Mouse (Mus musculus): Measurements from ENCODE around the gene Map3k5. TPM values are rescaled to one million over a fixed set of nuclear protein-coding genes. Genes with fewer than 3 reads are reported as not detected.

Gene Map3k5
- total and polyA plus RNA-seq, 3 experiments: 15.8 to 31.0 (median 27.6) TPM

- dilution Hi-C loops (cut with MboI; ENCODE audit: extremely low pct_ligation_motif_present, extremely low pct_unique_long_range_greater_than_20kb, low sequenced_read_pairs) (no loop called here), in situ Hi-C loops (cut with MboI; ENCODE audit: low pct_ligation_motif_present, low pct_unique_long_range_greater_than_20kb, low sequenced_read_pairs) (no loop called here)
- no peaks in the 10 kb centered on the region for H3K9me3 ChIP-seq (replicated peaks; ENCODE audit: low read length)
- no peaks in the 10 kb centered on the region for H3K79me2 ChIP-seq (replicated peaks; ENCODE audit: control insufficient read depth, extremely low read depth, insufficient read depth, poor library complexity, severe bottlenecking)
- no peak overlapping the region for H3K4me2 ChIP-seq (ENCODE audit: insufficient read depth, low read depth, poor library complexity, severe bottlenecking)
- DNase-seq (ENCODE audit: extremely low read depth): no peak
- no peak overlapping the region for H3K9ac ChIP-seq (ENCODE audit: insufficient read depth, low read depth)
- H3K36me3 ChIP-seq (replicated peaks in 1 of 2; ENCODE audit: control insufficient read depth in 1 of 2, insufficient read depth in 1 of 2, low read length in 1 of 2): no peaks in the 10 kb centered on the region
- H3K4me1 ChIP-seq (ENCODE audit: control insufficient read depth in 1 of 2, insufficient read depth in 2 of 2): peaks cover 0 to 9% of the 10 kb centered on the region in 2 experiments; a peak in 2 of 4 replicates
- TF ChIP-seq BHLHE40 (IDR thresholded peaks at IDR 0.05; ENCODE audit: low read depth, low read length): no peak
- no peak for TF ChIP-seq ZKSCAN1 (IDR thresholded peaks at IDR 0.05; ENCODE audit: borderline replicate concordance, low read depth, low read length)
- TF ChIP-seq USF2 (conservative IDR thresholded peaks at IDR 0.05; ENCODE audit: low read depth, low read length): no peak
- TF ChIP-seq GABPA (IDR thresholded peaks at IDR 0.05; ENCODE audit: insufficient replicate concordance, low read depth, low read length): no peak
- no peak overlapping the region for H3K4me3 ChIP-seq (replicated peaks in 1 of 3; ENCODE audit: low read depth in 2 of 3, low read length in 2 of 3, poor library complexity in 1 of 3)
- H3K27me3 ChIP-seq (replicated peaks): no peaks in the 10 kb centered on the region
- no peak overlapping the region for H3K27ac ChIP-seq (ENCODE audit: insufficient read depth, low read depth)
Observed at GRCm38 (mm10) chr10:20178807-20179605, 244.7 kb downstream of the Map3k5 start.

GRCm38 (mm10) chr10:20181198-20181597, 246.9 kb downstream of the Map3k5 start:
- Histone ChIP-seq H3K27ac (ENCODE audit: insufficient read depth, low read depth) (no peak overlapping the region), H3K4me2 (ENCODE audit: insufficient read depth, low read depth, poor library complexity, severe bottlenecking) (no peak overlapping the region), H3K27me3 (replicated peaks) (no peaks in the 10 kb centered on the region), H3K9me3 (replicated peaks; ENCODE audit: low read length) (no peaks in the 10 kb centered on the region), H3K36me3 (replicated peaks in 1 of 2; ENCODE audit: control insufficient read depth in 1 of 2, insufficient read depth in 1 of 2, low read length in 1 of 2) (no peaks in the 10 kb centered on the region), H3K4me1 (ENCODE audit: control insufficient read depth in 1 of 2, insufficient read depth in 2 of 2) (peaks cover 0 to 9% of the 10 kb centered on the region in 2 experiments; a peak in 2 of 4 replicates), H3K9ac (ENCODE audit: insufficient read depth, low read depth) (no peak overlapping the region), H3K4me3 (replicated peaks in 1 of 3; ENCODE audit: low read depth in 2 of 3, low read length in 2 of 3, poor library complexity in 1 of 3) (no peak overlapping the region), H3K79me2 (replicated peaks; ENCODE audit: control insufficient read depth, extremely low read depth, insufficient read depth, poor library complexity, severe bottlenecking) (no peaks in the 10 kb centered on the region)
- no peak for TF ChIP-seq CHD2 (IDR thresholded peaks at IDR 0.05; ENCODE audit: low read length)
- TF ChIP-seq MAX (IDR thresholded peaks at IDR 0.05; ENCODE audit: low read length): no peak
- no peak for TF ChIP-seq ZC3H11A (IDR thresholded peaks at IDR 0.05; ENCODE audit: low read depth, low read length)
- no peak for TF ChIP-seq SIN3A (IDR thresholded peaks at IDR 0.05; ENCODE audit: low read length)
- TF ChIP-seq POLR2A (IDR thresholded peaks at IDR 0.05; ENCODE audit: low read depth, low read length): no peak
- no peak for TF ChIP-seq KAT2A (IDR thresholded peaks at IDR 0.05; ENCODE audit: insufficient replicate concordance, low read length)
- no peak for TF ChIP-seq MYC (IDR thresholded peaks at IDR 0.05; ENCODE audit: low read depth, low read length)
- no peak for TF ChIP-seq MEF2A (IDR thresholded peaks at IDR 0.05; ENCODE audit: borderline replicate concordance, low read depth, low read length)
- TF ChIP-seq MAZ (IDR thresholded peaks at IDR 0.05; ENCODE audit: low read depth, low read length): no peak
- TF ChIP-seq MXI1 (IDR thresholded peaks at IDR 0.05; ENCODE audit: low read depth, low read length): no peak
- no peak for TF ChIP-seq ELF1 (IDR thresholded peaks at IDR 0.05; ENCODE audit: low read depth, low read length)
- TF ChIP-seq BHLHE40 (IDR thresholded peaks at IDR 0.05; ENCODE audit: low read depth, low read length): no peak
- TF ChIP-seq RCOR1 (conservative IDR thresholded peaks at IDR 0.05; ENCODE audit: low read depth, low read length): no peak
- no peak for TF ChIP-seq JUN (IDR thresholded peaks at IDR 0.05; ENCODE audit: insufficient read depth, low read depth, low read length)
- TF ChIP-seq IRF4 (IDR thresholded peaks at IDR 0.05; ENCODE audit: low read depth, low read length): no peak
- no peak for TF ChIP-seq EP300 (IDR thresholded peaks at IDR 0.05; ENCODE audit: low read length)
- no peak for TF ChIP-seq ZNF384 (IDR thresholded peaks at IDR 0.05; ENCODE audit: low read depth, low read length)
- TF ChIP-seq TCF12 (IDR thresholded peaks at IDR 0.05; ENCODE audit: low read depth, low read length): no peak
- TF ChIP-seq USF2 (conservative IDR thresholded peaks at IDR 0.05; ENCODE audit: low read depth, low read length): no peak
- TF ChIP-seq CTCF (conservative IDR thresholded peaks at IDR 0.05 in 1 of 2, IDR thresholded peaks at IDR 0.05 in 1 of 2; ENCODE audit: low read depth in 2 of 2, low read length in 2 of 2): no peak
- in situ Hi-C loops (cut with MboI; ENCODE audit: low pct_ligation_motif_present, low pct_unique_long_range_greater_than_20kb, low sequenced_read_pairs): no loop called here
- dilution Hi-C loops (cut with MboI; ENCODE audit: extremely low pct_ligation_motif_present, extremely low pct_unique_long_range_greater_than_20kb, low sequenced_read_pairs): no loop called here
- DNase-seq (ENCODE audit: extremely low read depth): no peak

All from CH12.LX (cell line).